Mouse (Mus musculus): ENCODE results near the gene Aknad1. TPM values are rescaled to one million over a fixed set of nuclear protein-coding genes. Genes with fewer than 3 reads are reported as not detected.

Gene Aknad1
- polyA plus RNA-seq, 1 experiment = 16.9 TPM

GRCm38 (mm10) chr3:108722036-108722872 is 17.2 kb upstream of the Aknad1 start, which contains the start of gene Gpsm2:
Gpsm2 (minus strand) TSS chr3:108722309.
- peaks cover 10% of the 10 kb centered on the region for H3K4me1 ChIP-seq (ENCODE audit: control insufficient read depth, insufficient read depth, low read length)
- H3K36me3 ChIP-seq (ENCODE audit: control insufficient read depth, insufficient read depth, low read length) = no peaks in the 10 kb centered on the region
- TF ChIP-seq POLR2A (IDR thresholded peaks at IDR 0.05; ENCODE audit: control insufficient read depth, low read depth, low read length) (peak; percentile 48), CTCF (IDR thresholded peaks at IDR 0.05; ENCODE audit: control insufficient read depth, insufficient read depth, insufficient replicate concordance, low read depth, low read length) (no peak)
- H3K27me3 ChIP-seq (ENCODE audit: control insufficient read depth, insufficient read depth, low read length) = no peaks in the 10 kb centered on the region
- peak within 1 kb of the TSS; percentile 80 for H3K27ac ChIP-seq (ENCODE audit: control insufficient read depth, insufficient read depth, low read depth, low read length)
- H3K4me3 ChIP-seq (ENCODE audit: control insufficient read depth, low read depth, low read length) = peak within 1 kb of the TSS; percentile 94

GRCm38 (mm10) chr3:108726413-108726812 is 13.0 kb upstream of the Aknad1 start:
- Histone ChIP-seq H3K4me1 (ENCODE audit: control insufficient read depth, insufficient read depth, low read length) (peaks cover 11% of the 10 kb centered on the region), H3K4me3 (ENCODE audit: control insufficient read depth, low read depth, low read length) (no peak overlapping the region), H3K36me3 (ENCODE audit: control insufficient read depth, insufficient read depth, low read length) (no peaks in the 10 kb centered on the region), H3K27me3 (ENCODE audit: control insufficient read depth, insufficient read depth, low read length) (no peaks in the 10 kb centered on the region), H3K27ac (ENCODE audit: control insufficient read depth, insufficient read depth, low read depth, low read length) (no peak overlapping the region)
- TF ChIP-seq CTCF (IDR thresholded peaks at IDR 0.05; ENCODE audit: control insufficient read depth, insufficient read depth, insufficient replicate concordance, low read depth, low read length) = no peak
- no peak for TF ChIP-seq POLR2A (IDR thresholded peaks at IDR 0.05; ENCODE audit: control insufficient read depth, low read depth, low read length)

- TF ChIP-seq POLR2A (IDR thresholded peaks at IDR 0.05; ENCODE audit: control insufficient read depth, low read depth, low read length) (no peak), CTCF (IDR thresholded peaks at IDR 0.05; ENCODE audit: control insufficient read depth, insufficient read depth, insufficient replicate concordance, low read depth, low read length) (no peak)
These were observed 12.1 kb upstream of the Aknad1 start for GRCm38 (mm10) chr3:108727344-108727743.

GRCm38 (mm10) chr3:108727776-108728175 is 11.7 kb upstream of the Aknad1 start:
- TF ChIP-seq POLR2A (IDR thresholded peaks at IDR 0.05; ENCODE audit: control insufficient read depth, low read depth, low read length) (no peak), CTCF (IDR thresholded peaks at IDR 0.05; ENCODE audit: control insufficient read depth, insufficient read depth, insufficient replicate concordance, low read depth, low read length) (no peak)

More at GRCm38 (mm10) chr3:108727344-108727743, 12.1 kb upstream of the Aknad1 start:
- H3K4me3 ChIP-seq (ENCODE audit: control insufficient read depth, low read depth, low read length) = no peak overlapping the region
- no peaks in the 10 kb centered on the region for H3K36me3 ChIP-seq (ENCODE audit: control insufficient read depth, insufficient read depth, low read length)
- peaks cover 6% of the 10 kb centered on the region for H3K4me1 ChIP-seq (ENCODE audit: control insufficient read depth, insufficient read depth, low read length)
- H3K27ac ChIP-seq (ENCODE audit: control insufficient read depth, insufficient read depth, low read depth, low read length) = no peak overlapping the region
- no peaks in the 10 kb centered on the region for H3K27me3 ChIP-seq (ENCODE audit: control insufficient read depth, insufficient read depth, low read length)

GRCm38 (mm10) chr3:108730316-108730715 is 9.1 kb upstream of the Aknad1 start:
- H3K4me3 ChIP-seq (ENCODE audit: control insufficient read depth, low read depth, low read length) = no peak overlapping the region

More at GRCm38 (mm10) chr3:108727776-108728175, 11.7 kb upstream of the Aknad1 start:
- peaks cover 3% of the 10 kb centered on the region for H3K4me1 ChIP-seq (ENCODE audit: control insufficient read depth, insufficient read depth, low read length)
- no peaks in the 10 kb centered on the region for H3K36me3 ChIP-seq (ENCODE audit: control insufficient read depth, insufficient read depth, low read length)
- H3K27ac ChIP-seq (ENCODE audit: control insufficient read depth, insufficient read depth, low read depth, low read length) = no peak overlapping the region
- H3K27me3 ChIP-seq (ENCODE audit: control insufficient read depth, insufficient read depth, low read length) = no peaks in the 10 kb centered on the region
- no peak overlapping the region for H3K4me3 ChIP-seq (ENCODE audit: control insufficient read depth, low read depth, low read length)

GRCm38 (mm10) chr3:108737761-108738160 is 1.7 kb upstream of the Aknad1 start:
- no peak for TF ChIP-seq CTCF (IDR thresholded peaks at IDR 0.05; ENCODE audit: control insufficient read depth, insufficient read depth, insufficient replicate concordance, low read depth, low read length)
- TF ChIP-seq POLR2A (IDR thresholded peaks at IDR 0.05; ENCODE audit: control insufficient read depth, low read depth, low read length) = no peak

More at GRCm38 (mm10) chr3:108730316-108730715, 9.1 kb upstream of the Aknad1 start:
- H3K36me3 ChIP-seq (ENCODE audit: control insufficient read depth, insufficient read depth, low read length) = no peaks in the 10 kb centered on the region
- no peaks in the 10 kb centered on the region for H3K27me3 ChIP-seq (ENCODE audit: control insufficient read depth, insufficient read depth, low read length)
- no peak for TF ChIP-seq CTCF (IDR thresholded peaks at IDR 0.05; ENCODE audit: control insufficient read depth, insufficient read depth, insufficient replicate concordance, low read depth, low read length)
- no peak for TF ChIP-seq POLR2A (IDR thresholded peaks at IDR 0.05; ENCODE audit: control insufficient read depth, low read depth, low read length)
- peaks cover 3% of the 10 kb centered on the region for H3K4me1 ChIP-seq (ENCODE audit: control insufficient read depth, insufficient read depth, low read length)
- H3K27ac ChIP-seq (ENCODE audit: control insufficient read depth, insufficient read depth, low read depth, low read length) = no peak overlapping the region

GRCm38 (mm10) chr3:108744060-108744459 is 4.6 kb downstream of the Aknad1 start:
- Histone ChIP-seq H3K4me3 (ENCODE audit: control insufficient read depth, low read depth, low read length) (peak overlapping the region; percentile 66), H3K4me1 (ENCODE audit: control insufficient read depth, insufficient read depth, low read length) (no peaks in the 10 kb centered on the region), H3K27me3 (ENCODE audit: control insufficient read depth, insufficient read depth, low read length) (no peaks in the 10 kb centered on the region), H3K36me3 (ENCODE audit: control insufficient read depth, insufficient read depth, low read length) (no peaks in the 10 kb centered on the region), H3K27ac (ENCODE audit: control insufficient read depth, insufficient read depth, low read depth, low read length) (no peak overlapping the region)
- peak; percentile 57; the same call in 1 of the 2 replicates for TF ChIP-seq POLR2A (IDR thresholded peaks at IDR 0.05; ENCODE audit: control insufficient read depth, low read depth, low read length)
- TF ChIP-seq CTCF (IDR thresholded peaks at IDR 0.05; ENCODE audit: control insufficient read depth, insufficient read depth, insufficient replicate concordance, low read depth, low read length) = no peak

More at GRCm38 (mm10) chr3:108737761-108738160, 1.7 kb upstream of the Aknad1 start:
- Histone ChIP-seq H3K4me1 (ENCODE audit: control insufficient read depth, insufficient read depth, low read length) (no peaks in the 10 kb centered on the region), H3K27me3 (ENCODE audit: control insufficient read depth, insufficient read depth, low read length) (no peaks in the 10 kb centered on the region), H3K27ac (ENCODE audit: control insufficient read depth, insufficient read depth, low read depth, low read length) (no peak overlapping the region), H3K4me3 (ENCODE audit: control insufficient read depth, low read depth, low read length) (no peak overlapping the region), H3K36me3 (ENCODE audit: control insufficient read depth, insufficient read depth, low read length) (no peaks in the 10 kb centered on the region)
